Mouse (Mus musculus) lung, adult 2 months (tissue): ENCODE measurements at regions not wholly inside any gene's neighbourhood (a gene's known extent, or its start where the extent isn't known, plus 50 kb on each side); places are given as distances from the start of the nearest gene placed in this dataset.

Experiments
- DNase-seq: peaks from one replicate; pipeline ENCODE4 v3.0.0; 2022
- H3K4me1 ChIP-seq: fragments of 200-500 bp; 2 replicates; pipeline ENCODE4 v1.6.1; 2011; ENCODE audit warnings: low read length; ENCODE audit not compliant: control insufficient read depth, insufficient read depth
- H3K4me3 ChIP-seq: fragments of 200-500 bp; replicated peaks from 2 replicates; pipeline ENCODE3; 2011; ENCODE audit warnings: low read depth, mild to moderate bottlenecking, control low read depth, low read length; ENCODE audit errors: extremely low read depth
- CTCF ChIP-seq: fragments of 200-500 bp; IDR thresholded peaks from 2 replicates; pipeline ENCODE4 v1.5.1; 2011; ENCODE audit warnings: mild to moderate bottlenecking, low read length, control low read depth; ENCODE audit not compliant: insufficient read depth
- POLR2A ChIP-seq: fragments of 200-500 bp; IDR thresholded peaks from 2 replicates; pipeline ENCODE4 v1.6.1; 2011; ENCODE audit warnings: low read depth, mild to moderate bottlenecking, control low read depth, low read length, borderline replicate concordance; ENCODE audit errors: extremely low read depth
- WGBS: fragments of 180-500 bp; shearing (Covaris S2); methylation state at CpG from one replicate; pipeline ENCODE4 v1.1.7; 2018; 5-methylcytosine and 5-hydroxymethylcytosine counted together

GRCm38 (mm10) chr4:34157818-34158511 is 108.0 kb upstream of the Spaca1 start:
- 62% methylated on average over 6 of the region's 6 CpGs for WGBS
- no peak for DNase-seq
- Histone ChIP-seq H3K4me3 (no peak overlapping the region), H3K4me1 (no peaks in the 10 kb centered on the region)
- TF ChIP-seq POLR2A = no peak
- no peak for TF ChIP-seq CTCF

GRCm38 (mm10) chr4:34171265-34171862 is 121.4 kb upstream of the Spaca1 start:
- H3K4me3 ChIP-seq = no peak overlapping the region
- no peak for DNase-seq
- WGBS = 83% methylated on average over 4 of the region's 4 CpGs
- no peaks in the 10 kb centered on the region for H3K4me1 ChIP-seq
- TF ChIP-seq CTCF (no peak), POLR2A (no peak)

- TF ChIP-seq CTCF = no peak
- no peak for TF ChIP-seq POLR2A
- WGBS = 68% methylated on average over 3 of the region's 3 CpGs
- no peaks in the 10 kb centered on the region for H3K4me1 ChIP-seq
- no peak overlapping the region for H3K4me3 ChIP-seq
- no peak for DNase-seq
Observed at GRCm38 (mm10) chr4:34172000-34172399, 122.0 kb upstream of the Spaca1 start.

GRCm38 (mm10) chr4:34177421-34177820 is 127.4 kb upstream of the Spaca1 start:
- DNase-seq = no peak
- 79% methylated on average over 1 of the region's 1 CpGs for WGBS
- no peak for TF ChIP-seq CTCF
- TF ChIP-seq POLR2A = no peak

DNA sequence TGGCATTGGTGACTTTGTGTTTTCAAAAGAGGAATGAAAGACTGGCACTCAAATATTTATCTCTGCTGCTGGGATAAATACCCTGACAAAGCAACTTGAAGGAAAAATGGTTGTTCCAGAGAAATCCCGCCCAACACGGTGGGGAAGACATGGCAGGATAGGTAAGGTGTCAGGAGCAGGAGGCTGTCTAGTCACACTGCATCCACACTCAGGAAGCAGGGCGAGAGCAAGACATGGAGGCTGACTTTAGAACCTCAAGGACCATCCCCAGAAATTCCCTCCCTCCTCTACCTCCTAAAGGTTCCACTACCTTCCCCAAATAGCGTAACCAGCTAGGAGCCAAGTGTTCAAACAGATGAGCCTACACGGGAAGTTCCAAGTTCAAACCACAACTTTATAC is 136.5 kb upstream of the Spaca1 start:
- 87% methylated on average over 5 of the region's 5 CpGs for WGBS
- Histone ChIP-seq H3K4me3 (no peak overlapping the region), H3K4me1 (no peaks in the 10 kb centered on the region)
- no peak for DNase-seq
- TF ChIP-seq CTCF = no peak
- TF ChIP-seq POLR2A = no peak

More at GRCm38 (mm10) chr4:34177421-34177820, 127.4 kb upstream of the Spaca1 start:
- H3K4me3 ChIP-seq = no peak overlapping the region
- H3K4me1 ChIP-seq = no peaks in the 10 kb centered on the region

DNA sequence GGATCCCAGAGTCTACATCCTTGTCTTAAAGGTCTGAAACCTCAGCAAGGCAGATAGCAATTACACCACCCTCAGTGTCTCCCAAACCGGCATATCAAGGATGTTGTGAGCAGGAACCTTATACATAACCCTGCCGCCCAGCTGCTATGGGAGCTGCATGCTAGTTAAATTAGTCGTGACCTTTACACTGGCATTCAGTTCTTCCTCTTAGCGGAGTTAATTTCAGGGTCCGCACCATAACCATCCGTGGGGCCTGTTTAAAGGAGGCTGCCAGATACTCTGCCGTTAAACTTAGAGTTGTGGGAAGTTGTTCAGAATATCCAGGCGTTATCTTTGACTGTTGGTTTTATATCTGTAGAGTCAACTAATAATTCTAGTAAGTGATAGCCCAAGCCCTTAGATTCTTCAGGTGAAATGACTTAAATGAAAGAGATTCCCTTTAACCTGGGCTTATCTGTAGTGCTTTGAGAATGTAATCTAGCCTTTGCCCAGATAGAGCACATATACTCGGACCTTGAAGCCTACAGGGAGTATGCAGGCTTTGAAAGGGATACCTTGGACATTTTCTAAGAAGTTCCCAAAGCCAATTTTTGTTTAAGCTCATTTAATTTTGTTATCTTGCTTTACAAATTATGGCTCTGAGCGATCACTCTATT is 153.3 kb upstream of the Spaca1 start:
- no peaks in the 10 kb centered on the region for H3K4me1 ChIP-seq
- no peak for DNase-seq
- WGBS = 87% methylated on average over 10 of the region's 10 CpGs
- H3K4me3 ChIP-seq = no peak overlapping the region
- TF ChIP-seq CTCF = no peak
- TF ChIP-seq POLR2A = no peak

DNA sequence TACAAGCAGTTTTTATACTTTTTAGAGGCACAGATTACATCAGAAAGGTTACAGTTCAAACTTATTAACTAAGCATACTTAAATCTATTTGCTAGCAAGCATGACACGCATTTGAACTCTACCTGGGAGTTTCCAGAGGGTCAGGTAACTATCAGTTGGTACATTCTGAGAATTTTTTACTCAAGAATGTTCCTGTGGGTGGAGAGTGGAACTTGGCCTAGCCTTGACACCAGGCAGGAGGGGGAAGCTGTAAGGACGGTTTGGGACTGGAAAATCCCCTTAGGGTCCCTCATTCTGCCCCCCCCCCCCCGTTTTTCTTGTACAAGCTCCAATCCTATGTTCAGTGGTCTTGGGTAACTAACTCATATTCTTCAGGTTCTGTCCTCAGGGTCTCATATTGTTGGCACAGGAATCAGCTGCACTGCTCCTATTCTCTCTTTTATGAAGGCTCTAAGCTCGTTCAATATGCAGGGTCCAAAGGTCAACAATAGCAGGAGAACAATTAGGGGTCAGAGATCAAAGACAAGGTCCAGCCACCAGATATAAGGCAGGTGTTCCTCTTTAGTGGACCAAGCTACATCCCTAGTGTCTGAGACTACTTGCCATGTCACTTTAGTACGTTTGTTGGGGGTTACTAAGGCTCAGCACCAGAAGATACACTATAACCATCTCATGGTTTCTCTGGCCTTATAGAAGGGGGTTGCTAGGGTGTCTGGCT is 159.3 kb upstream of the Spaca1 start:
- H3K4me3 ChIP-seq = no peak overlapping the region
- H3K4me1 ChIP-seq = no peaks in the 10 kb centered on the region
- 44% methylated on average over 5 of the region's 5 CpGs for WGBS
- no peak for DNase-seq
- TF ChIP-seq POLR2A = no peak
- no peak for TF ChIP-seq CTCF

DNA sequence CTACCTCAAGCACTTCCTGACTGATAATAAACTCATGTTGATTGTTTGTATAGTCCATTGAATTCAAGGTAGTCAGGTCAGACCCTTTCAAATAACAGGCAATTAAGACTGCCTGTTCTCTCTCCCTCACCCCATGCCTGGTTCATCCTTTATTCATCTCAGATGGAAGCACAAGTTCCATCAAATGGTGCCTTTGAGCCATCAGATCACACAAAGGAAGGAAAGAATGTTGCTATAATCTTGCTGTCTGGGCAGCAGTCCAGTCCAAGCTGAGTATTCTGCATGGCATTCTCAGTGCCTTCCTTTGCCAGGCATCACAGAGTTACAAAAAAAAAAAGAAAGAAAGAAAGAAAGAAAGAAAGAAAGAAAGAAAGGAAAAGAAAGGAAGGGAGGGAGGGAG is 163.7 kb upstream of the Spaca1 start:
- H3K4me1 ChIP-seq = no peaks in the 10 kb centered on the region
- H3K4me3 ChIP-seq = no peak overlapping the region
- DNase-seq = no peak
- TF ChIP-seq CTCF (no peak), POLR2A (no peak)

- no peak for DNase-seq
- whole genome bisulfite sequencing = 55% methylated on average over 11 of the region's 11 CpGs
- no peak overlapping the region for H3K4me3 ChIP-seq
- H3K4me1 ChIP-seq = no peaks in the 10 kb centered on the region
- TF ChIP-seq POLR2A = no peak
- TF ChIP-seq CTCF = no peak
Observed at GRCm38 (mm10) chr4:34214346-34214745, 164.4 kb upstream of the Spaca1 start.

- Histone ChIP-seq H3K4me1 (no peaks in the 10 kb centered on the region), H3K4me3 (no peak overlapping the region)
- no peak for DNase-seq
- no peak for TF ChIP-seq CTCF
- TF ChIP-seq POLR2A = no peak
- WGBS = 79% methylated on average over 1 of the region's 1 CpGs
Observed at GRCm38 (mm10) chr4:34221915-34222314, 171.9 kb upstream of the Spaca1 start.
